Mouse (Mus musculus): Measurements from ENCODE around the gene Dpf3.

- no peak for TF ChIP-seq POLR2A (IDR thresholded peaks at IDR 0.05; ENCODE audit: insufficient read length, low read depth)
- TF ChIP-seq MYOD1 (IDR thresholded peaks at IDR 0.05; ENCODE audit: control insufficient read depth in 1 of 3, insufficient read length in 2 of 3, low read depth in 2 of 3) = no peak
- no peak for TF ChIP-seq CEBPB (IDR thresholded peaks at IDR 0.05; ENCODE audit: insufficient read depth, poor library complexity, severe bottlenecking)
- no peak for TF ChIP-seq USF1 (IDR thresholded peaks at IDR 0.05; ENCODE audit: low read depth)
- no peak for TF ChIP-seq TCF12 (IDR thresholded peaks at IDR 0.05; ENCODE audit: insufficient read depth, poor library complexity, severe bottlenecking)
- TF ChIP-seq POLR2AphosphoS2 (IDR thresholded peaks at IDR 0.05; ENCODE audit: insufficient read length, low read depth) = no peak
- no peak for TF ChIP-seq E2F4 (IDR thresholded peaks at IDR 0.05; ENCODE audit: insufficient read depth)
- no peak for TF ChIP-seq MAX (IDR thresholded peaks at IDR 0.05; ENCODE audit: low read depth)
- no peak for TF ChIP-seq MYOG (IDR thresholded peaks at IDR 0.05; ENCODE audit: control insufficient read depth in 1 of 3, insufficient read depth in 1 of 3, insufficient read length in 2 of 3, low read depth in 2 of 3)
- no peak for TF ChIP-seq TCF3 (IDR thresholded peaks at IDR 0.05; ENCODE audit: insufficient read length, low read depth)
- TF ChIP-seq REST (IDR thresholded peaks at IDR 0.05; ENCODE audit: insufficient read depth, insufficient read length) = no peak
Observed at GRCm38 (mm10) chr12:83489748-83490147, 2.2 kb upstream of the Dpf3 start.
